Mouse (Mus musculus) E14TG2a.4 (cell line): ENCODE measurements at regions not wholly inside any gene's neighbourhood (a gene's known extent, or its start where the extent isn't known, plus 50 kb on each side); places are given as distances from the start of the nearest gene placed in this dataset.

Experiments used
- CTCF ChIP-seq: conservative IDR thresholded peaks from 2 replicates; pipeline ENCODE4 v1.5.1; 2014; ENCODE audit warnings: low read length
- NANOG ChIP-seq: IDR thresholded peaks from 2 replicates; pipeline ENCODE4 v1.6.1; 2014; ENCODE audit warnings: borderline replicate concordance, low read length, mixed read lengths

DNA sequence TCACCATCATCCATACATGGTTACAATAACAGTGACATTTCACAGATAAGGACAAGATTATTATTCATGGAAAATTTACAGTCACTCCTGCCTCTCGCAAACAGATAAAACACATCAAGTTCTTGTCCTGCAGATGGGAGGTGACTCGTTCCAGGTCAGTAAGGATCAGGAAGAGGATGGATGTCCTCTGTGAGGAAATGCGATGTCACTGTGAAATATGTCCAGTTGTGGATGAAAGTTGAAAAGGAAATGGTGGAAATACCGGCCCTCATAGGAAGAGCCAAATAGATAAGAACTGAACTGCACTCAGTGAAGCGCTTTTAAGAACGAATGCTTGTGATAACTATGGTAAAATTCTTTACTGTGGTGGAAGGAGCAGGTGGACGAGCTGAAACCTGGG, 255.8 kb downstream of the Gm11146 start:
- TF ChIP-seq CTCF, result no peak
- TF ChIP-seq NANOG, result no peak
